Mouse (Mus musculus) liver, postnatal 0 days (tissue): Measurements from ENCODE around the gene Llgl2.

Experiments used
- CTCF ChIP-seq: sonication (generic); IDR thresholded peaks from 2 replicates; pipeline ENCODE4 v1.5.1; 2016; ENCODE audit warnings: antibody characterized with exemption, low read depth
- EP300 ChIP-seq: IDR thresholded peaks from 2 replicates; pipeline ENCODE4 v1.6.1; 2016; ENCODE audit warnings: antibody characterized with exemption, low read depth, mild to moderate bottlenecking

DNA sequence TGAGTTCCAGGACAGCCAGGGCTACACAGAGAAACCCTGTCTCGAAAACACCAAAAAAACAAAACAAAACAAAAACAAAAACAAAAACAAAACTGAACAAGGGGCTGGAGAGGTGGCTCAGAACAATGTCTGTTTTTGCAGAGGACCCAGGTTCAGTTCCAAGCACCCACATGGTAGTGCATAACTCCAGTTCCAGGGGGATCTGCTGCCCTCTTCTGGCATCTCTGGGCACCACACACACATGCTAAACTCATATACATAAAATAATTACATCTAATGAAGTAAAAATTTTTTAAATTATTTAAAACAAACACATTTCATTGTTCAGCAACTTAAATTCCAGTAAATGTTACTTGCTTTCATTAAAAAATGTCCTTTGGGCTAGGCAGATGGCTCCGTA lies 22.0 kb downstream of the Llgl2 start:
- no peak for TF ChIP-seq EP300
- peak; percentile 21; the same call in 1 of the 2 replicates for TF ChIP-seq CTCF
